Mouse (Mus musculus): Measurements from ENCODE around the gene Mycbpap. TPM values are rescaled to one million over a fixed set of nuclear protein-coding genes. Genes with fewer than 3 reads are reported as not detected.

Gene Mycbpap
- polyA plus RNA-seq, 1 experiment = 7.6 TPM

- no peak for TF ChIP-seq POLR2A (IDR thresholded peaks at IDR 0.05; ENCODE audit: borderline replicate concordance, extremely low read depth, low read depth, low read length)
- TF ChIP-seq CTCF (IDR thresholded peaks at IDR 0.05; ENCODE audit: insufficient read depth, low read length) = no peak
- DNase-seq = no peak
- Histone ChIP-seq H3K4me3 (replicated peaks; ENCODE audit: extremely low read depth, low read depth, low read length) (no peak overlapping the region), H3K4me1 (ENCODE audit: control insufficient read depth, insufficient read depth, low read length) (no peaks in the 10 kb centered on the region)
- 87% methylated on average over 7 of the region's 7 CpGs for WGBS
These were observed 18.2 kb upstream of the Mycbpap start for GRCm38 (mm10) chr11:94539761-94540160.

DNA sequence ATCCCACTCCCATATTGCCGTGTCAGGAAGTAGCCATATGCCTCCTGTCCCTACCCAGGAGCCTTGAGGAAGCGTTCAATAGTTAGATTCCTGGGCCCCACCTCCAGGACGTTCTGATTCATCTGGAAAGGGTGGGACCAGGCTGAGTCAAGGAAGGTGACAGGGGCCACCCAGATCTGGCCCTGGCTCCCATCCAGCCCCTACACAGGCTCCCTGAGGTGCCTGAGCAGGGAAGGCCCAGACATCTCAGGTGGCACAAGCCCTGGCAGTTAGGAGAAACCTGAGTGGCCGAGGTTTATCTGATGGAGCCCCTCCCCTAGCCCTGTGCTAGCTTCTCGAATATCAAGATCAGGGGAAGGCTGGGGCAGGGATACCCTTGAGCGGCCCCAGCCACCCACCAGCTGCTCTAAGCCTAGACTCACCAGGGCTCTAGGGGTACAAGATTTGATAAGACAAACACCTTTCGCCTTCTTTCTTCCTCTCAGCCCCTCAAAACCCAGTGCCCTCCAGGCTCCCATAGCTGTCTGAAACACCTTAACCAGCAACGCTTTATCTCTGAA lies 17.3 kb upstream of the Mycbpap start:
- WGBS = 72% methylated on average over 8 of the region's 8 CpGs
- no peak for DNase-seq
- TF ChIP-seq CTCF (IDR thresholded peaks at IDR 0.05; ENCODE audit: insufficient read depth, low read length) (no peak), POLR2A (IDR thresholded peaks at IDR 0.05; ENCODE audit: borderline replicate concordance, extremely low read depth, low read depth, low read length) (no peak)
- H3K4me1 ChIP-seq (ENCODE audit: control insufficient read depth, insufficient read depth, low read length) = no peaks in the 10 kb centered on the region
- H3K4me3 ChIP-seq (replicated peaks; ENCODE audit: extremely low read depth, low read depth, low read length) = no peak overlapping the region

DNA sequence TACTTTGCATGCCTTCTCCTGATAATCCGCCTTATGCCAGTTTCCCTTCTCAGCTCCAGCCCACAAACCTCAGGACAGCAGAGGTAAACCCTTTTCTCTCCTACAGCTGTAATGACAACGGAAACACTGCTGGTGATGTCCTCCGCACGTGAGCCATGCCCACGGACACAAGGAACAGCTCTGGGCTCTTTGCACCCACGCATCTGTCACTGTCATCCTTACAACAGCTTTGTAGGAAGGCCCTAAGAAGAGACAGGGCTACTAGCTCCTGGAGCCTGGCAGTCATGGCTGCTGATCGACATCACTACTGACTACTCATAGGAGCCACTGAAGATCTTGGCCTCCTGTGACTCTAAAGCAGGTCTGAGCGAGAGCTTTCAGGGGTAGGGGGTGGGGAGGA lies 11.6 kb upstream of the Mycbpap start:
- WGBS = 77% methylated on average over 8 of the region's 8 CpGs
- Histone ChIP-seq H3K4me3 (replicated peaks; ENCODE audit: extremely low read depth, low read depth, low read length) (no peak overlapping the region), H3K4me1 (ENCODE audit: control insufficient read depth, insufficient read depth, low read length) (no peaks in the 10 kb centered on the region)
- TF ChIP-seq POLR2A (IDR thresholded peaks at IDR 0.05; ENCODE audit: borderline replicate concordance, extremely low read depth, low read depth, low read length) (no peak), CTCF (IDR thresholded peaks at IDR 0.05; ENCODE audit: insufficient read depth, low read length) (no peak)
- DNase-seq = no peak

GRCm38 (mm10) chr11:94528879-94529278 lies 7.3 kb upstream of the Mycbpap start:
- WGBS = 48% methylated on average over 3 of the region's 3 CpGs
- no peak overlapping the region for H3K4me3 ChIP-seq (replicated peaks; ENCODE audit: extremely low read depth, low read depth, low read length)
- DNase-seq = no peak
- TF ChIP-seq CTCF (IDR thresholded peaks at IDR 0.05; ENCODE audit: insufficient read depth, low read length) = no peak
- TF ChIP-seq POLR2A (IDR thresholded peaks at IDR 0.05; ENCODE audit: borderline replicate concordance, extremely low read depth, low read depth, low read length) = no peak
- no peaks in the 10 kb centered on the region for H3K4me1 ChIP-seq (ENCODE audit: control insufficient read depth, insufficient read depth, low read length)

DNA sequence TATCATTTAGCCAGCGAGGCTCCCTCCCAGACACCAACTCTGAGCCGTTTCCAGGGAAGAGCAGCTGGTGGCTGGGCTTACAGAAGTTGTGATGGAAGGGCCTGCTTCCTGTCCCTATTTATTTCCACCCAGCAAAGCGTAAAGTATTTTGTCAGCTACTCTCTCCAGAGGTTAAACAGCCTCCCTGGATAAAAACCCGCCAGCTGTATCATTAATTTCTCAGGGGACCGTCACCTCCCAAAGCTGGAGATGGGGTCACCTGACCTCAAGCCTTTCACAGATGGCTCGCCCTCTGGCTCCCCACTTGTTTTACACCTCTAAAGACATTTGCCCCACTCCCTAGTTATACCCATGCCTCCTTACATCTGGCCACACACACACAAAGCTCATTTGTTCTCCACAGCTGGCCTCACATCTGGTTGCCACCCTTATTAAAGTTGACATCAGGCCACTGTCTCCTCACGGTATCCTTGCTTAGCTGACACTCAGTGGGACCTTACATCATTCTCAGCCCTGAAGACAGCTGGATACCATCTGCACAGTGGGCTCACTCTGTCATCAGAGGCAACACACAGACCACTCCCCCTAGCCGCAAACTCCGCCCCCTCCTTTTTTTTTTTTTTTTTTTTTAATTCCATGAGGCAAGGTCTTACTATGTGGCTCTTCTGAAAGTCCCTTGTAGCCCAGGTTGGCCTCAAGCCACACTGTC lies 4.8 kb upstream of the Mycbpap start:
- TF ChIP-seq CTCF (IDR thresholded peaks at IDR 0.05; ENCODE audit: insufficient read depth, low read length) = no peak
- TF ChIP-seq POLR2A (IDR thresholded peaks at IDR 0.05; ENCODE audit: borderline replicate concordance, extremely low read depth, low read depth, low read length) = no peak

DNA sequence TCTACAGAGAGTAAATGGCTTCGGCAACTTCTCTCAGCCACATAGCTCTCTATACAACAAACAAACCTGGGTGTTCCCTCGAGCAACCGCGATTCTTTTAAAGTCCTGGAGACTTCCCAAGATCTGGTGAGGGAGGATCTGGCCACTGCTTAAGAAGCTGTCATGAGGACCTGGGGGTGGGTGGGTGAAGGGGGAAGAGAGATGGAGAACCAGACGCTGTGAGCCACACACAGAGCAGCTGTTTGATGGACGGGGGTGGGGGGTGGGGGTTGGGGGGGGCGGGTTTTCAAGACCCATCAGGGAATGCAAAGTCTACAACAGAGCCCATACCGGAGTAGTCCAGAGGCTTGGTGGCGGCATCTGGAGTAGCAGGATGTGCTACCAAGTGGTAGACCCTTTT lies 8.1 kb downstream of the Mycbpap start:
- DNase-seq = no peak
- 43% methylated on average over 8 of the region's 9 CpGs for WGBS
- H3K4me1 ChIP-seq (ENCODE audit: control insufficient read depth, insufficient read depth, low read length) = 0 out of 2 replicates have a peak, but pooled peaks cover 2% of the 10 kb centered on the region
- no peak for TF ChIP-seq CTCF (IDR thresholded peaks at IDR 0.05; ENCODE audit: insufficient read depth, low read length)
- TF ChIP-seq POLR2A (IDR thresholded peaks at IDR 0.05; ENCODE audit: borderline replicate concordance, extremely low read depth, low read depth, low read length) = no peak
- no peak overlapping the region for H3K4me3 ChIP-seq (replicated peaks; ENCODE audit: extremely low read depth, low read depth, low read length)

More for the DNA sequence above, 4.8 kb upstream of the Mycbpap start:
- H3K4me3 ChIP-seq (replicated peaks; ENCODE audit: extremely low read depth, low read depth, low read length) = no peak overlapping the region
- WGBS = 55% methylated on average over 9 of the region's 9 CpGs
- H3K4me1 ChIP-seq (ENCODE audit: control insufficient read depth, insufficient read depth, low read length) = no peaks in the 10 kb centered on the region
- no peak for DNase-seq

DNA sequence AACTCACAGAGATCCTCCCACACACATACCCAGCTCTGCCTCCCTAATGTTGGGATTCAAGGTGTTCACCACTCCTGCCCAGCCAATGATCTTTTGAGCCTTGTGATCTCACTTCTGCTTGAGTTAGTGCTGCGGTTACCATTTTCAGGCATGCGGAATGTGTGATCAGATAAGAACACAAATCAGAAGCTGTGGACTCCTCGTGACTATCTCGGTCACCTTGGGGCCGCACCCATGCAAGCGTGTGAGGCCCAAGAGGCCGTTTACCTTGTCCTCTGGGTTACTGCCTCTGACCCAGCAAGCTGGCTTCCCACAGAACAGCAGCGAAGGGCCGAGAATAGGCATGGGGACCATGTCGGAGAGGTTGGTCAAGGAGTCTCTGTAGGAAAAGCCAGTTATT lies 12.6 kb downstream of the Mycbpap start:
- no peak for DNase-seq
- Histone ChIP-seq H3K4me1 (ENCODE audit: control insufficient read depth, insufficient read depth, low read length) (0 out of 2 replicates have a peak, but pooled peaks cover 2% of the 10 kb centered on the region), H3K4me3 (replicated peaks; ENCODE audit: extremely low read depth, low read depth, low read length) (no peak overlapping the region)
- WGBS = 69% methylated on average over 10 of the region's 10 CpGs
- no peak for TF ChIP-seq POLR2A (IDR thresholded peaks at IDR 0.05; ENCODE audit: borderline replicate concordance, extremely low read depth, low read depth, low read length)
- TF ChIP-seq CTCF (IDR thresholded peaks at IDR 0.05; ENCODE audit: insufficient read depth, low read length) = no peak

DNA sequence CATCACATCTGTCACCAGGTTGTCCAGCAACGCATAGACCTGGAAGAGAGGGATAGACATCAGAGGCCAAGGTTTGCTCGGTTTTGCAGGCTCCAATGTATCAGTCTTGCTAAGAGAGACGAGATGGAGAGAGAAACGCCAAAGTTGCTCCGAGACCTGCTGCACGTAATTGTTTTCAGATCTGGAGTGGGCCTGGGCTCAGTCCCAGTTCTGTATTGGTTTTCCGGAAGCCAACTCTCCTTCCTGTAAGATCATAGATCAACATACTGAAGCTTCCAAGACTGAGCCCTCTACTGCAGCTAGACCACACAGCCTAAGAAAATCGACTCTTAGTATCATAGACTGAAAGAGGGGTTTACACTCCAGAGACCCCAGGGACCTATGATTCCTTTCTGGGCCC lies 20.1 kb downstream of the Mycbpap start:
- Histone ChIP-seq H3K4me1 (ENCODE audit: control insufficient read depth, insufficient read depth, low read length) (peaks cover 5% of the 10 kb centered on the region), H3K4me3 (replicated peaks; ENCODE audit: extremely low read depth, low read depth, low read length) (no peak overlapping the region)
- TF ChIP-seq POLR2A (IDR thresholded peaks at IDR 0.05; ENCODE audit: borderline replicate concordance, extremely low read depth, low read depth, low read length) = no peak
- no peak for TF ChIP-seq CTCF (IDR thresholded peaks at IDR 0.05; ENCODE audit: insufficient read depth, low read length)
- DNase-seq = no peak
- WGBS = 68% methylated on average over 8 of the region's 8 CpGs

DNA sequence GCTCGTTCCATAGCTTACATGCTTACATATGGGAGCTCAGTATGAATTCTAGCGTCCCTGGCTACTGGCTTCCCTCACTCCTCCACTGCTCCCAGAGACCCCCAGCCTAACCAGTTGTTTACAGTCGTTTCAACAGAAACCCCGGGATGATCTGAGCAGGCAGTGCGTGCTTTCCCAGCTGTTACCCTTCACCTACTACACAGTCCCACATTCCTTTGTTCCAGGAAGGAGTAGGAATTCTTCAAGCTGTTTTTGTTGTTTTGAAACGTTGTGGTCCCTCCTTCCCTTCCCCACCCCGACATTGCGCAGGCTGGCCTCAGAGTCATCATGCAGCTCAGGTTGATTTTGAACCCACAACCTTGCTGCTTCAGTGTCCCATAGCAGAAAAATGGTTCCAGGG lies 21.2 kb downstream of the Mycbpap start:
- peaks cover 5% of the 10 kb centered on the region for H3K4me1 ChIP-seq (ENCODE audit: control insufficient read depth, insufficient read depth, low read length)
- 35% methylated on average over 8 of the region's 8 CpGs for WGBS
- DNase-seq = no peak
- H3K4me3 ChIP-seq (replicated peaks; ENCODE audit: extremely low read depth, low read depth, low read length) = peak overlapping the region; percentile 70
- TF ChIP-seq CTCF (IDR thresholded peaks at IDR 0.05; ENCODE audit: insufficient read depth, low read length) (no peak), POLR2A (IDR thresholded peaks at IDR 0.05; ENCODE audit: borderline replicate concordance, extremely low read depth, low read depth, low read length) (no peak)

DNA sequence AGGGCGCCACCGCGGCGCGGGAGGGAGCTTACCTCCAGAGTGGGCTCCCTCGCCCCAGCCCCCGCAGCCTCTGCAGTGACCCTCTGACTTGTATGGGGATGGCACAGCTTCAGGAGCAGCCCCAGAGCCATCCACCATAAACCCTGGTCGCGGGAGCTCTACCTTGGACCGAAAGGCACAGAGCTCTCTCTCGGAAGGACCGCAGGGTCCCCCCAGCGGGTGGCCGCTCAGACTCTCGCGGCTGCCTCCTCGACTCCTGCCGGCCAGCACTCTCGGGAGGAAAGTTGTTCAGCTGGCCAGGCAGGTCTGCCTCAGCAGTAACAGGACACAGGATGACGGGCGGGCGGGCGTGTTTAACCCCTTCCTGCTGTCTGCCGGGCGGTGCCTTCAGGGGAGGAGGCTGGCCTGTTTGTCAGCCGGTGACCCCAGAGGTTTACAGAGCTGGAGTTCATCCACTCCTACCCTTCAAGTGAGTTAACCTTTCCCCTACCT lies 21.8 kb downstream of the Mycbpap start, which contains the start of gene Epn3:
Gene Epn3, minus strand, starts transcription at position 314 of the 492 bp plus-strand sequence.
- DNase-seq = peak; percentile 71
- H3K4me1 ChIP-seq (ENCODE audit: control insufficient read depth, insufficient read depth, low read length) = peaks cover 5% of the 10 kb centered on the region
- 2% methylated on average over 26 of the region's 26 CpGs for whole genome bisulfite sequencing

More for the DNA sequence above, 21.8 kb downstream of the Mycbpap start, which contains the start of gene Epn3:
- peak within 1 kb of the TSS; percentile 70 for H3K4me3 ChIP-seq (replicated peaks; ENCODE audit: extremely low read depth, low read depth, low read length)
- TF ChIP-seq POLR2A (IDR thresholded peaks at IDR 0.05; ENCODE audit: borderline replicate concordance, extremely low read depth, low read depth, low read length) (peak; percentile 66; the same call in 1 of the 2 replicates), CTCF (IDR thresholded peaks at IDR 0.05; ENCODE audit: insufficient read depth, low read length) (no peak)

Data from lung, adult 2 months (tissue).